Mouse (Mus musculus): Measurements from ENCODE around the gene Upp2.

GRCm38 (mm10) chr2:58546264-58546663, 20.8 kb upstream of the Upp2 start:
- no peak for TF ChIP-seq POLR2A (IDR thresholded peaks at IDR 0.05; ENCODE audit: low read depth, low read length)
- no peak for TF ChIP-seq CTCF (IDR thresholded peaks at IDR 0.05; ENCODE audit: extremely low read depth, insufficient read length, insufficient replicate concordance, low read depth, low read length)

All from small intestine, adult 2 months (tissue).